Mouse (Mus musculus): ENCODE data around the gene Zfp966. TPM values are rescaled to one million over a fixed set of nuclear protein-coding genes. Genes with fewer than 3 reads are reported as not detected.
"Not testable (repeated sequence)": the region's sequence is repeated elsewhere in the genome, so short reads cannot be mapped to it uniquely, and the experiment has no call there.

The Zfp966 gene
- 10 to 100 TPM in 1 of 4 experiments, 1 to 10 TPM in 3; 5.7 to 10.6 (median 8.8) TPM for total RNA-seq (2022)

- DNase-seq (ENCODE audit: low spot score in 2 of 2), result not testable (repeated sequence)
Measured at GRCm38 (mm10) chr2:175931000-175931399, at the start of gene Zfp966. Zfp966 (minus strand) TSS chr2:175931100.

GRCm38 (mm10) chr2:175965031-175965430 lies 34.1 kb upstream of the Zfp966 start, which contains the start of gene Gm2026:
Gm2026 (plus strand) TSS chr2:175965331.
- not testable (repeated sequence) for DNase-seq (ENCODE audit: low spot score in 2 of 2)

- not testable (repeated sequence) for DNase-seq (ENCODE audit: low spot score in 2 of 2)
Measured at GRCm38 (mm10) chr2:175869024-175869423, 61.9 kb downstream of the Zfp966 start, which contains the start of gene Gm6710. Gm6710 (plus strand) TSS chr2:175869219.

Other genes starting within 250 kb of the Zfp966 start
- gene Zfp969, start 227.5 kb downstream of the Zfp966 start, total RNA-seq (2022), result not detected
- not detected for gene Gm2007, start 189.6 kb downstream of the Zfp966 start, total RNA-seq (2022)
- 10 to 100 TPM in 3 of 4 experiments, 1 to 10 TPM in 1; 3.9 to 16.9 (median 15.1) TPM for gene Gm14288, start 130.0 kb downstream of the Zfp966 start, total RNA-seq (2022)
- 10 to 100 TPM; 42.6 to 55.6 (median 48.6) TPM for gene Gm6710, start 61.9 kb downstream of the Zfp966 start, total RNA-seq (2022)
- 10 to 100 TPM; 52.8 to 60.7 (median 55.3) TPM for gene Gm2026, start 34.2 kb upstream of the Zfp966 start, total RNA-seq (2022)
- 1 to 10 TPM in 2 of 4 experiments, under 1 TPM in 1, not detected in 1; 0.94 to 8.1 (median 5.8) TPM for gene Gm2004, start 218.7 kb upstream of the Zfp966 start, total RNA-seq (2022)